Mouse (Mus musculus) midbrain, embryonic 14.5 days (tissue): ENCODE data around the gene Igfbp5. TPM values are rescaled to one million over a fixed set of nuclear protein-coding genes. Genes with fewer than 3 reads are reported as not detected.
A peak's percentile ranks its signal among the peaks of the same experiment; 100 is the strongest.

Experiments
- ATAC-seq: fragments of 200-750 bp; cut with Nextera tagmentation; 2 replicates; pipeline ENCODE4 v1.8.0; 2017; ENCODE audit warnings: moderate number of reproducible peaks, moderate library complexity; ENCODE audit not compliant: low FRiP score, low TSS enrichment
- DNase-seq: peaks from one replicate; pipeline ENCODE4 v3.0.0-alpha.2; 2015
- H3K27ac ChIP-seq: fragments of 300-500 bp; sonication (generic); replicated peaks from 2 replicates; pipeline ENCODE4 v1.5.1; 2014; ENCODE audit warnings: mild to moderate bottlenecking, low read depth, low read length, moderate library complexity
- H3K27me3 ChIP-seq: fragments of 300-500 bp; sonication (generic); 2 replicates; pipeline ENCODE4 v1.6.1; 2014; ENCODE audit warnings: low read length, control low read depth, mixed read lengths; ENCODE audit not compliant: control insufficient read depth, insufficient read depth
- H3K36me3 ChIP-seq: fragments of 300-500 bp; sonication (generic); 2 replicates; pipeline ENCODE4 v1.6.1; 2014; ENCODE audit warnings: low read length, control low read depth; ENCODE audit not compliant: control insufficient read depth, insufficient read depth
- H3K4me1 ChIP-seq: fragments of 300-500 bp; sonication (generic); 2 replicates; pipeline ENCODE4 v1.6.1; 2014; ENCODE audit warnings: mild to moderate bottlenecking, antibody characterized with exemption, low read length, control low read depth; ENCODE audit not compliant: control insufficient read depth, insufficient read depth
- H3K4me2 ChIP-seq: fragments of 300-500 bp; sonication (generic); 2 replicates; pipeline ENCODE4 v1.6.1; 2014; ENCODE audit warnings: mild to moderate bottlenecking, low read length, moderate library complexity
- H3K4me3 ChIP-seq: fragments of 300-500 bp; sonication (generic); replicated peaks from 2 replicates; pipeline ENCODE4 v1.5.1; 2014; ENCODE audit warnings: low read depth, low read length
- H3K9ac ChIP-seq: fragments of 300-500 bp; sonication (generic); replicated peaks from 2 replicates; pipeline ENCODE4 v1.6.1; 2014; ENCODE audit warnings: mild to moderate bottlenecking, low read length, moderate library complexity
- H3K9me3 ChIP-seq: fragments of 300-500 bp; sonication (generic); 2 replicates; pipeline ENCODE4 v1.6.1; 2016; ENCODE audit warnings: low read length, control low read depth, mixed read lengths; ENCODE audit not compliant: control insufficient read depth
- WGBS: fragments of 180-500 bp; shearing (Covaris S2); extraction: QIAGEN DNeasy Blood & Tissue Kit; methylation state at CpG from one replicate; pipeline ENCODE4 v1.1.7; 2014; 5-methylcytosine and 5-hydroxymethylcytosine counted together
- polyA plus RNA-seq: library from polyadenylated mRNA; unstranded; fragments of >200 nt; fragmentation: Nextera tagmentation; extraction: Ambion mirVana; gene quantifications from 2 replicates; pipeline ENCODE4 v1.2.1, GENCODE M21; 2014

The Igfbp5 gene
- polyA plus RNA-seq, 1 experiment from 2014 or later, result 22.4 TPM

GRCm38 (mm10) chr1:72864272-72864671, 10.4 kb downstream of the Igfbp5 start:
- Histone ChIP-seq H3K9me3 (no peaks in the 10 kb centered on the region), H3K36me3 (no peaks in the 10 kb centered on the region), H3K4me3 (no peak overlapping the region), H3K27ac (no peak overlapping the region), H3K27me3 (peaks cover 4% of the 10 kb centered on the region; the same call in 1 of the 2 replicates), H3K9ac (no peak overlapping the region), H3K4me1 (peaks cover under 1% of the 10 kb centered on the region), H3K4me2 (no peak overlapping the region)
- no peak for ATAC-seq
- 84% methylated on average over 3 of the region's 3 CpGs for WGBS
- DNase-seq, result no peak

- H3K4me2 ChIP-seq, result no peak overlapping the region
- H3K27ac ChIP-seq, result no peak overlapping the region
- 87% methylated on average over 8 of the region's 8 CpGs for WGBS
- no peaks in the 10 kb centered on the region for H3K9me3 ChIP-seq
- no peak overlapping the region for H3K4me3 ChIP-seq
- no peak overlapping the region for H3K9ac ChIP-seq
- H3K4me1 ChIP-seq, result peaks cover 6% of the 10 kb centered on the region
- no peaks in the 10 kb centered on the region for H3K36me3 ChIP-seq
- no peak for DNase-seq
- ATAC-seq, result no peak
- no peaks in the 10 kb centered on the region for H3K27me3 ChIP-seq
Observed at GRCm38 (mm10) chr1:72863692-72864091, 11.0 kb downstream of the Igfbp5 start.

- Histone ChIP-seq H3K4me1 (peaks cover 10% of the 10 kb centered on the region), H3K9me3 (no peaks in the 10 kb centered on the region), H3K4me2 (no peak overlapping the region), H3K4me3 (no peak overlapping the region), H3K27me3 (no peaks in the 10 kb centered on the region), H3K9ac (no peak overlapping the region), H3K27ac (no peak overlapping the region), H3K36me3 (no peaks in the 10 kb centered on the region)
- 90% methylated on average over 21 of the region's 21 CpGs for WGBS
- DNase-seq (no peak), ATAC-seq (no peak)
Observed at GRCm38 (mm10) chr1:72862248-72862647, 12.4 kb downstream of the Igfbp5 start.

- no peak overlapping the region for H3K9ac ChIP-seq
- no peak overlapping the region for H3K27ac ChIP-seq
- H3K4me3 ChIP-seq, result no peak overlapping the region
- DNase-seq (no peak), ATAC-seq (no peak)
- H3K9me3 ChIP-seq, result no peaks in the 10 kb centered on the region
- 80% methylated on average over 2 of the region's 2 CpGs for WGBS
- no peak overlapping the region for H3K4me2 ChIP-seq
- no peaks in the 10 kb centered on the region for H3K27me3 ChIP-seq
- no peaks in the 10 kb centered on the region for H3K36me3 ChIP-seq
- H3K4me1 ChIP-seq, result peaks cover 10% of the 10 kb centered on the region
Observed at GRCm38 (mm10) chr1:72861702-72862101, 13.0 kb downstream of the Igfbp5 start.

- H3K4me3 ChIP-seq, result no peak overlapping the region
- H3K27ac ChIP-seq, result no peak overlapping the region
- no peak overlapping the region for H3K4me2 ChIP-seq
- no peaks in the 10 kb centered on the region for H3K36me3 ChIP-seq
- H3K4me1 ChIP-seq, result peaks cover 10% of the 10 kb centered on the region
- DNase-seq, result no peak
- no peak overlapping the region for H3K9ac ChIP-seq
- no peak for ATAC-seq
- H3K27me3 ChIP-seq, result no peaks in the 10 kb centered on the region
- WGBS, result 95% methylated on average over 2 of the region's 2 CpGs
- no peaks in the 10 kb centered on the region for H3K9me3 ChIP-seq
Observed at GRCm38 (mm10) chr1:72860502-72860901, 14.2 kb downstream of the Igfbp5 start.

GRCm38 (mm10) chr1:72859963-72860362, 14.7 kb downstream of the Igfbp5 start:
- Histone ChIP-seq H3K9me3 (no peaks in the 10 kb centered on the region), H3K27me3 (no peaks in the 10 kb centered on the region), H3K9ac (no peak overlapping the region), H3K36me3 (no peaks in the 10 kb centered on the region), H3K4me1 (peaks cover 10% of the 10 kb centered on the region), H3K4me2 (no peak overlapping the region), H3K27ac (no peak overlapping the region), H3K4me3 (no peak overlapping the region)
- WGBS, result 96% methylated on average over 9 of the region's 9 CpGs
- no peak for ATAC-seq
- DNase-seq, result no peak

GRCm38 (mm10) chr1:72858874-72859273, 15.8 kb downstream of the Igfbp5 start:
- H3K9me3 ChIP-seq, result no peaks in the 10 kb centered on the region
- peaks cover 10% of the 10 kb centered on the region for H3K4me1 ChIP-seq
- ATAC-seq (peak; percentile 64), DNase-seq (peak; percentile 80)
- H3K27ac ChIP-seq, result peak overlapping the region; percentile 58
- no peak overlapping the region for H3K4me3 ChIP-seq
- H3K36me3 ChIP-seq, result no peaks in the 10 kb centered on the region
- H3K9ac ChIP-seq, result no peak overlapping the region
- H3K27me3 ChIP-seq, result no peaks in the 10 kb centered on the region
- no peak overlapping the region for H3K4me2 ChIP-seq
- WGBS, result 8% methylated on average over 5 of the region's 5 CpGs

- Histone ChIP-seq H3K9me3 (no peaks in the 10 kb centered on the region), H3K36me3 (no peaks in the 10 kb centered on the region), H3K9ac (no peak overlapping the region), H3K4me2 (no peak overlapping the region), H3K4me1 (peaks cover 10% of the 10 kb centered on the region), H3K27ac (0 out of 2 replicates have a peak overlapping the region, but pooled peaks have one; percentile 58), H3K4me3 (no peak overlapping the region), H3K27me3 (no peaks in the 10 kb centered on the region)
- 88% methylated on average over 9 of the region's 9 CpGs for WGBS
- DNase-seq (no peak), ATAC-seq (no peak)
Observed at GRCm38 (mm10) chr1:72858286-72858685, 16.4 kb downstream of the Igfbp5 start.

GRCm38 (mm10) chr1:72857631-72858030, 17.1 kb downstream of the Igfbp5 start:
- WGBS, result 72% methylated on average over 5 of the region's 5 CpGs
- ATAC-seq, result no peak
- no peak for DNase-seq

More at GRCm38 (mm10) chr1:72857631-72858030, 17.1 kb downstream of the Igfbp5 start:
- no peak overlapping the region for H3K4me3 ChIP-seq
- H3K9ac ChIP-seq, result no peak overlapping the region
- H3K27ac ChIP-seq, result no peak overlapping the region
- no peak overlapping the region for H3K4me2 ChIP-seq
- H3K9me3 ChIP-seq, result no peaks in the 10 kb centered on the region
- peaks cover 10% of the 10 kb centered on the region for H3K4me1 ChIP-seq
- H3K36me3 ChIP-seq, result 0 out of 2 replicates have a peak, but pooled peaks cover under 1% of the 10 kb centered on the region
- H3K27me3 ChIP-seq, result no peaks in the 10 kb centered on the region
